Mouse (Mus musculus) intestine, embryonic 15.5 days (tissue): ENCODE data around the gene Grid2. TPM values are rescaled to one million over a fixed set of nuclear protein-coding genes. Genes with fewer than 3 reads are reported as not detected.
A peak's percentile ranks its signal among the peaks of the same experiment; 100 is the strongest.

Experiments used
- ATAC-seq: fragments of 200-750 bp; cut with Nextera tagmentation; 2 replicates; pipeline ENCODE4 v1.8.0; 2017; ENCODE audit warnings: moderate TSS enrichment, moderate library complexity
- H3K27ac ChIP-seq: fragments of 300-500 bp; sonication (generic); 2 replicates; pipeline ENCODE4 v1.5.1; 2015; ENCODE audit warnings: mild to moderate bottlenecking, inconsistent platforms
- H3K27me3 ChIP-seq: fragments of 300-500 bp; sonication (generic); replicated peaks from 2 replicates; pipeline ENCODE4 v1.6.1; 2015; ENCODE audit warnings: inconsistent platforms
- H3K36me3 ChIP-seq: fragments of 300-500 bp; sonication (generic); 2 replicates; pipeline ENCODE4 v1.6.1; 2015; ENCODE audit warnings: inconsistent platforms
- H3K4me1 ChIP-seq: fragments of 300-500 bp; sonication (generic); replicated peaks from 2 replicates; pipeline ENCODE4 v1.6.1; 2015; ENCODE audit warnings: inconsistent platforms
- H3K4me2 ChIP-seq: fragments of 300-500 bp; sonication (generic); replicated peaks from 2 replicates; pipeline ENCODE4 v1.6.1; 2015; ENCODE audit warnings: mild to moderate bottlenecking, inconsistent platforms
- H3K4me3 ChIP-seq: fragments of 300-500 bp; sonication (generic); replicated peaks from 2 replicates; pipeline ENCODE4 v1.5.1; 2015; ENCODE audit warnings: inconsistent platforms
- H3K9ac ChIP-seq: fragments of 300-500 bp; sonication (generic); 2 replicates; pipeline ENCODE4 v1.6.1; 2015; ENCODE audit warnings: inconsistent platforms
- H3K9me3 ChIP-seq: fragments of 300-500 bp; sonication (generic); 2 replicates; pipeline ENCODE4 v1.6.1; 2016; ENCODE audit warnings: inconsistent platforms
- WGBS: fragments of 180-500 bp; shearing (Covaris S2); methylation state at CpG from one replicate; pipeline ENCODE4 v1.1.7; 2015; 5-methylcytosine and 5-hydroxymethylcytosine counted together
- polyA plus RNA-seq: library from polyadenylated mRNA; unstranded; fragments of >200 nt; fragmentation: Nextera tagmentation; extraction: Ambion mirVana; gene quantifications from 2 replicates; pipeline ENCODE4 v1.2.1, GENCODE M21; 2015

Grid2 gene
- polyA plus RNA-seq, 1 experiment from 2014 or later: 0.72 TPM

GRCm38 (mm10) chr6:64605753-64606152, 1350.1 kb downstream of the Grid2 start:
- H3K36me3 ChIP-seq: no peaks in the 10 kb centered on the region
- no peak for ATAC-seq
- H3K4me3 ChIP-seq: no peak overlapping the region
- H3K9ac ChIP-seq: no peak overlapping the region
- H3K27me3 ChIP-seq: no peaks in the 10 kb centered on the region
- no peak overlapping the region for H3K4me2 ChIP-seq
- H3K27ac ChIP-seq: no peak overlapping the region
- no peaks in the 10 kb centered on the region for H3K4me1 ChIP-seq
- no peaks in the 10 kb centered on the region for H3K9me3 ChIP-seq
- WGBS: 23% methylated on average over 3 of the region's 3 CpGs

GRCm38 (mm10) chr6:64607041-64607440, 1351.4 kb downstream of the Grid2 start:
- no peaks in the 10 kb centered on the region for H3K4me1 ChIP-seq
- H3K27me3 ChIP-seq: no peaks in the 10 kb centered on the region
- no peaks in the 10 kb centered on the region for H3K36me3 ChIP-seq
- H3K9ac ChIP-seq: no peak overlapping the region
- no peaks in the 10 kb centered on the region for H3K9me3 ChIP-seq
- H3K4me2 ChIP-seq: no peak overlapping the region
- ATAC-seq: no peak
- no peak overlapping the region for H3K4me3 ChIP-seq
- 86% methylated on average over 1 of the region's 1 CpGs for WGBS
- no peak overlapping the region for H3K27ac ChIP-seq

GRCm38 (mm10) chr6:64607942-64608341, 1352.3 kb downstream of the Grid2 start:
- Histone ChIP-seq H3K4me1 (no peaks in the 10 kb centered on the region), H3K27ac (no peak overlapping the region), H3K4me2 (no peak overlapping the region), H3K9ac (no peak overlapping the region), H3K9me3 (no peaks in the 10 kb centered on the region), H3K27me3 (no peaks in the 10 kb centered on the region), H3K36me3 (no peaks in the 10 kb centered on the region), H3K4me3 (no peak overlapping the region)
- no peak for ATAC-seq
- WGBS: 11% methylated on average over 1 of the region's 1 CpGs

- no peaks in the 10 kb centered on the region for H3K4me1 ChIP-seq
- H3K27ac ChIP-seq: no peak overlapping the region
- no peak overlapping the region for H3K9ac ChIP-seq
- 60% methylated on average over 4 of the region's 4 CpGs for WGBS
- no peak overlapping the region for H3K4me3 ChIP-seq
- no peak overlapping the region for H3K4me2 ChIP-seq
- H3K36me3 ChIP-seq: no peaks in the 10 kb centered on the region
- no peak for ATAC-seq
- H3K9me3 ChIP-seq: no peaks in the 10 kb centered on the region
- H3K27me3 ChIP-seq: no peaks in the 10 kb centered on the region
Observed at GRCm38 (mm10) chr6:64616843-64617242, 1361.2 kb downstream of the Grid2 start.

GRCm38 (mm10) chr6:64617417-64618135, 1361.9 kb downstream of the Grid2 start:
- Histone ChIP-seq H3K4me3 (no peak overlapping the region), H3K4me2 (no peak overlapping the region), H3K9me3 (no peaks in the 10 kb centered on the region), H3K9ac (no peak overlapping the region), H3K27ac (no peak overlapping the region), H3K36me3 (no peaks in the 10 kb centered on the region), H3K4me1 (no peaks in the 10 kb centered on the region), H3K27me3 (no peaks in the 10 kb centered on the region)
- WGBS: 73% methylated on average over 8 of the region's 8 CpGs
- no peak for ATAC-seq

GRCm38 (mm10) chr6:64623404-64623803, 1367.7 kb downstream of the Grid2 start:
- WGBS: 42% methylated on average over 3 of the region's 3 CpGs
- no peak for ATAC-seq
- H3K4me3 ChIP-seq: no peak overlapping the region
- H3K27me3 ChIP-seq: no peaks in the 10 kb centered on the region
- H3K9me3 ChIP-seq: no peaks in the 10 kb centered on the region
- no peak overlapping the region for H3K27ac ChIP-seq
- H3K4me2 ChIP-seq: no peak overlapping the region
- H3K36me3 ChIP-seq: no peaks in the 10 kb centered on the region
- no peak overlapping the region for H3K9ac ChIP-seq
- no peaks in the 10 kb centered on the region for H3K4me1 ChIP-seq

- Histone ChIP-seq H3K27me3 (no peaks in the 10 kb centered on the region), H3K9me3 (no peaks in the 10 kb centered on the region), H3K4me3 (no peak overlapping the region), H3K36me3 (no peaks in the 10 kb centered on the region), H3K9ac (no peak overlapping the region), H3K4me2 (no peak overlapping the region), H3K4me1 (no peaks in the 10 kb centered on the region), H3K27ac (no peak overlapping the region)
- ATAC-seq: no peak
Observed at GRCm38 (mm10) chr6:64647661-64648060, 1392.0 kb downstream of the Grid2 start.

- H3K36me3 ChIP-seq: no peaks in the 10 kb centered on the region
- WGBS: 64% methylated on average over 8 of the region's 8 CpGs
- no peaks in the 10 kb centered on the region for H3K27me3 ChIP-seq
- H3K9ac ChIP-seq: no peak overlapping the region
- no peak overlapping the region for H3K4me2 ChIP-seq
- H3K4me3 ChIP-seq: no peak overlapping the region
- H3K27ac ChIP-seq: no peak overlapping the region
- no peaks in the 10 kb centered on the region for H3K4me1 ChIP-seq
- ATAC-seq: no peak
- H3K9me3 ChIP-seq: no peaks in the 10 kb centered on the region
Observed at GRCm38 (mm10) chr6:64648196-64648595, 1392.5 kb downstream of the Grid2 start.

- Histone ChIP-seq H3K9ac (no peak overlapping the region), H3K4me2 (peak overlapping the region; percentile 66), H3K36me3 (no peaks in the 10 kb centered on the region), H3K27me3 (no peaks in the 10 kb centered on the region), H3K9me3 (no peaks in the 10 kb centered on the region), H3K4me3 (peak overlapping the region; percentile 28), H3K27ac (no peak overlapping the region), H3K4me1 (no peaks in the 10 kb centered on the region)
- ATAC-seq: peak; percentile 92
- 7% methylated on average over 20 of the region's 20 CpGs for WGBS
Observed at GRCm38 (mm10) chr6:64649296-64650226, 1393.9 kb downstream of the Grid2 start.

- ATAC-seq: no peak
- H3K27ac ChIP-seq: no peak overlapping the region
- no peak overlapping the region for H3K9ac ChIP-seq
- 32% methylated on average over 7 of the region's 7 CpGs for WGBS
- no peak overlapping the region for H3K4me2 ChIP-seq
- no peaks in the 10 kb centered on the region for H3K27me3 ChIP-seq
- H3K9me3 ChIP-seq: no peaks in the 10 kb centered on the region
- H3K4me1 ChIP-seq: no peaks in the 10 kb centered on the region
- H3K36me3 ChIP-seq: no peaks in the 10 kb centered on the region
- H3K4me3 ChIP-seq: no peak overlapping the region
Observed at GRCm38 (mm10) chr6:64650765-64651164, 1395.1 kb downstream of the Grid2 start.

GRCm38 (mm10) chr6:64671010-64671409, 1415.3 kb downstream of the Grid2 start:
- 75% methylated on average over 3 of the region's 3 CpGs for WGBS
- Histone ChIP-seq H3K27ac (no peak overlapping the region), H3K9ac (no peak overlapping the region), H3K36me3 (no peaks in the 10 kb centered on the region), H3K27me3 (no peaks in the 10 kb centered on the region), H3K4me3 (no peak overlapping the region), H3K4me2 (no peak overlapping the region), H3K9me3 (no peaks in the 10 kb centered on the region), H3K4me1 (no peaks in the 10 kb centered on the region)
- ATAC-seq: no peak

- no peaks in the 10 kb centered on the region for H3K4me1 ChIP-seq
- ATAC-seq: no peak
- no peak overlapping the region for H3K9ac ChIP-seq
- WGBS: 44% methylated on average over 1 of the region's 1 CpGs
- no peaks in the 10 kb centered on the region for H3K36me3 ChIP-seq
- H3K4me3 ChIP-seq: no peak overlapping the region
- H3K4me2 ChIP-seq: no peak overlapping the region
- no peaks in the 10 kb centered on the region for H3K9me3 ChIP-seq
- H3K27me3 ChIP-seq: no peaks in the 10 kb centered on the region
- no peak overlapping the region for H3K27ac ChIP-seq
Observed at GRCm38 (mm10) chr6:64678815-64679214, 1423.1 kb downstream of the Grid2 start.
